Mouse (Mus musculus) CH12.LX (cell line): ENCODE measurements around the gene Tspan5.

Experiments
- CTCF ChIP-seq, 2 experiments: IDR thresholded peaks in 1 of 2; conservative IDR thresholded peaks in 1 of 2; 2 replicates each; pipeline ENCODE4 v1.5.1; 2011 to 2012; ENCODE audit warnings: low read depth in 2 of 2, low read length in 2 of 2, improper control_type of control experiment in 1 of 2, inconsistent platforms in 1 of 2, mild to moderate bottlenecking in 1 of 2, moderate library complexity in 1 of 2
- MAFK ChIP-seq: IDR thresholded peaks from 2 replicates; pipeline ENCODE4 v1.6.1; 2011; ENCODE audit warnings: low read length, improper control_type of control experiment; ENCODE audit not compliant: insufficient replicate concordance
- MAX ChIP-seq: IDR thresholded peaks from 2 replicates; pipeline ENCODE4 v1.6.1; 2011; ENCODE audit warnings: low read length, improper control_type of control experiment
- ZC3H11A ChIP-seq: IDR thresholded peaks from 2 replicates; pipeline ENCODE4 v1.6.1; 2012; ENCODE audit warnings: low read depth, mild to moderate bottlenecking, inconsistent platforms, low read length, improper control_type of control experiment

DNA sequence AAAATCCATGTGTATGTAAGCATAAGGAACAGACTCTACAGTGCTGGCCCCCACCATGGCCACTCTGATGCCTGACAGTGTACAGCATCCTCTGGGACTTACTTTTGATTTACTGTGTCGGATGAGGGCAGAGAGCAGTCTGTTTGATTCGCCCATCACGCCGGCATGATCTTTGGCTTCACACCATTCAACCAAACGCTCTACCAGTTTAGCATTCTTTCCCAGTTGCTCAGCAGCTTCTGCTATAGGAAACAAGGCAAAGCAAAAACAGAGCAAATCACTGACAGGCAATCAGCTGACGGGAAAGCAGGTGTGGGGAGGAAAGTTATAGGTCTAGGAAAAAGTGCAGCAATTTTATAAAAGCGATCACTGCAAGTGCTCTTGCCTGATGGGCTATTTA, 213.2 kb downstream of the Tspan5 start:
- no peak for TF ChIP-seq MAFK
- no peak for TF ChIP-seq MAX
- TF ChIP-seq CTCF (conservative IDR thresholded peaks at IDR 0.05 in 1 of 2, IDR thresholded peaks at IDR 0.05 in 1 of 2; ENCODE audit: low read depth in 2 of 2, low read length in 2 of 2), result no peak
- TF ChIP-seq ZC3H11A, result no peak
